Mouse (Mus musculus): ENCODE measurements around the gene Rabif.

The Rabif gene

DNA sequence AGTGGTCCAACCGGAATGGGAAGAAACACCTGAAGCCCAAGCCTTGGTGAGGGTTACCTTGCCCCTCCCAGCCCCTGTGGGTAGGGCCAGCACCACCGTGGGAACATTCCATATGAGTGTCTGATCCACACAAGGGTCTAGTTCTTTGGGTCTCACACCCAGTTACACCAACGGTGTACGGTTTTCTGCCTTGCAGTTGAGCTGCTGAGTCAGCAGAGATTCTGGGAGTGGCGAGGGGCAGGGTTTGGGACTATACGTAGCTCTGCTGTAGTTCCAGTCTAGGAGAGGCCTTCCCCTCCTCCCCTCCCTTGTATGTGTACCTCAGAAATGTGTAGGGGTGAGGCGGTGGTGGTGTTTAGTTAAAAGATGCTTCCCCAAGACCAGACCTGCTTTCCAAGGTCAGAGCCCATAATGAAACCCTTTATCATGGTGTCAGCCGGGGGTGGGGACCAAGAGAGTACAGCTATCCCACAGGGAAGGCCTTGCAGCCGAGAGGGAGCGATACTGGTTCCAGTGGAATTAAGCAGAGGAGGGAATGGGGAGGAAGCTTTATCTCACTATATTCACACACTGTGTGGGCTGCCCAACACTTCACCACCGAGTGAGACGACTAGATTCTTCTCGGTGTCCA is 60.9 kb downstream of the Rabif start:
- peak; percentile 8 for DNase-seq

DNA sequence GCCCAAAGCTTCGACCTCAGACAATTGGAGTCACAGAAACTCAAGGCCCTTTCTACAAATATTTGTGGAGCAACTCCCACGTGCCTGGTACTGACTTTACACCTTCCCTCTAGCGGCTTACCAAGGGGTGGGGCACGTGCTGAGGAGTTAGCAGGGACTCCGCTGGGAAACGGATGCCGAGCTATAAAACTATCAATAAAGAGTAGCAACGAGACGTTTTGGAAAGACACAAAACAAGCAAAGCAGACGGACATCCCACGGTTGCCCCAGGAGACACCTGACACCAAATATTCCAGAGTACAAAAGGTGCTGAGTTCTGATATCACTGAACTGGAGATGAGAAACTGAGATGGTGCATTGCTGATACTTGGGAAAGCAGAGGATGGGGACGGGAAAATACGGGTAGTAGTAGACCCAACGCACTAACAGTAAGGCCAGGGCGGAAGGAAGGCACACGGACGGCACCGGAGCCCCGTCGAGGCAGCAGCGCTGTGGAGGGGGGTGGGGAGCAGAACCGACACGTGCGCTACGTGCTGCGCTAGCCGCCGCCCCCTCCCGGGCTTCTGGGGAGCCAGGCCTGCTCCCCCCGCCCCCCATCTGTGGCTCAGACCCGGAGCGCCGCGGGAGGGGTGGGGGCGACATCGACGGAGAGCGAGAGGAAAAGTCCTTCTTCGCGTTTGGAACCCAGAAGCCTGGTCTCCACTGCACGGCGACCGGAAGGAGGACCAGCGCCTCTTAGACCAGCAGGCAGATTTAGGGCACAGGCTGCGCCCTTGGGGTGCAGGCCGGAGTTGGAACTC is 61.6 kb downstream of the Rabif start:
- DNase-seq = peak; percentile 87

DNA sequence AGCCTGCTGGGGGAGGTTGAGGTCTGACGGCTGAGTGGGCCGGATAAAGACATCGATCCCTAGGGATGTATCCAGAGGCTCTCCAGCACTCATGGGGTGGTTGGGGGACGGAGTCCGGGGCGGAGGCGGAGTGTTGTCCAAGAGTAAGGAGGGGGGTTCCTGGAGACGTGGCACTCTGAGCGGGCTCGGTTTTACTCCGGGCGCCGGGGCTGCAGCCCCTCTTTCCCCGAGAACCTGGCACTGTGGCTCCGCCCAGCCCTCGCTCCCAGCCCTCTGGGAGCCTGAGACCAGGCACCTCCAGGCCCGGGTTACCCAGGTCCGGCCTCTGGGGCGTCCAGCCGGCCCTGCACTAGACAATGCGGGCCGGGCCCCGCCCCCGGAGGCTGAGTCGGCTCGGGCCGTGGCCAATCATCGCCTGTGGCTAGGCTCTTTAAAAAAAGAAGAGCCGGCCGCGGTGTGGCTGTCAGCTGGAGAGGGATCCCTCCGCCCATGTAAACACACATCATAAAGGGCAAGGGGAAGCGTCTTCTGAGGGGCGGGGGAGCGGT is 62.3 kb downstream of the Rabif start:
- peak; percentile 94 for DNase-seq

All from thymus, postnatal 14 days (tissue).